8 mouse cellular contexts compared by ENCODE assay signal in genomic region chr10:91171455-91172328, GRCm38 (mm10). TPM values are rescaled to one million over a fixed set of nuclear protein-coding genes. Genes with fewer than 3 reads are reported as not detected.
DNase-seq lines count a peak whose midpoint lies in the region; ATAC-seq and TF ChIP-seq lines count a peak whose summit lies in the region.

No protein-coding gene starts in this region.

- peak; percentile 97 for ATAC-seq in forebrain, embryonic 12.5 days (ENCODE audit: low FRiP score)
- ATAC-seq in heart, postnatal 0 days (ENCODE audit: insufficient read depth, low read depth) = peak; percentile 93
- ATAC-seq in liver, embryonic 16.5 days (ENCODE audit: low read depth) = peak; percentile 96
- ATAC-seq in neural tube, embryonic 12.5 days (ENCODE audit: low FRiP score, low read depth) = peak; percentile 97
- ATAC-seq in stomach, postnatal 0 days (ENCODE audit: low FRiP score, low TSS enrichment) = peak; percentile 98

- peak overlapping the region; percentile 98 for H3K4me3 ChIP-seq in ES-Bruce4 (ENCODE audit: low read depth, low read length)
- peak overlapping the region; percentile 99 for H3K4me3 ChIP-seq in forebrain, embryonic 12.5 days (replicated peaks)
- H3K4me3 ChIP-seq in heart, postnatal 0 days (ENCODE audit: low read depth, low read length) = peak overlapping the region; percentile 93
- H3K4me3 ChIP-seq in liver, embryonic 16.5 days (ENCODE audit: low read depth, low read length) = peak overlapping the region; percentile 98
- H3K4me3 ChIP-seq in neural tube, embryonic 12.5 days = peak overlapping the region; percentile 97
- H3K4me3 ChIP-seq in stomach, postnatal 0 days (ENCODE audit: low read depth, low read length) = peak overlapping the region; percentile 99

- H3K9ac ChIP-seq in ES-Bruce4 (ENCODE audit: low read depth, poor library complexity, severe bottlenecking) = peak overlapping the region; percentile 98
- peak overlapping the region; percentile 100 for H3K9ac ChIP-seq in forebrain, embryonic 12.5 days
- peak overlapping the region; percentile 100 for H3K9ac ChIP-seq in heart, postnatal 0 days (replicated peaks; ENCODE audit: low read depth, low read length)
- peak overlapping the region; percentile 100 for H3K9ac ChIP-seq in liver, embryonic 16.5 days (ENCODE audit: low read depth, low read length)
- H3K9ac ChIP-seq in neural tube, embryonic 12.5 days = peak overlapping the region; percentile 99
- peak overlapping the region; percentile 98 for H3K9ac ChIP-seq in stomach, postnatal 0 days (ENCODE audit: low read length)

- H3K4me1 ChIP-seq in ES-Bruce4 (ENCODE audit: control insufficient read depth, insufficient read depth, low read length) = no peaks in the 10 kb centered on the region
- peaks cover 29% of the 10 kb centered on the region for H3K4me1 ChIP-seq in forebrain, embryonic 12.5 days
- peaks cover 10% of the 10 kb centered on the region for H3K4me1 ChIP-seq in heart, postnatal 0 days (ENCODE audit: control insufficient read depth, insufficient read depth)
- peaks cover 28% of the 10 kb centered on the region for H3K4me1 ChIP-seq in liver, embryonic 16.5 days (ENCODE audit: control insufficient read depth, low read depth, low read length)
- peaks cover 27% of the 10 kb centered on the region for H3K4me1 ChIP-seq in neural tube, embryonic 12.5 days
- no peaks in the 10 kb centered on the region for H3K4me1 ChIP-seq in stomach, postnatal 0 days (replicated peaks; ENCODE audit: control insufficient read depth, insufficient read depth)

- peak; percentile 93 for DNase-seq in c-Kit-positive CD71-positive TER-119-positive erythroid progenitor cells, embryonic 14.5 days (ENCODE audit: low spot score)
- DNase-seq in heart, postnatal 0 days (ENCODE audit: low spot score) = peak; percentile 95
- peak; percentile 92 to 96 for DNase-seq in kidney, postnatal 4 days
- peak; percentile 96 for DNase-seq in stomach, postnatal 0 days (ENCODE audit: low spot score)

- H3K27me3 ChIP-seq in ES-Bruce4 (ENCODE audit: control insufficient read depth, insufficient read depth, low read length, poor library complexity, severe bottlenecking) = no peaks in the 10 kb centered on the region
- H3K27me3 ChIP-seq in forebrain, embryonic 12.5 days = no peaks in the 10 kb centered on the region
- H3K27me3 ChIP-seq in heart, postnatal 0 days (ENCODE audit: control insufficient read depth, insufficient read depth, low read length) = no peaks in the 10 kb centered on the region
- H3K27me3 ChIP-seq in liver, embryonic 16.5 days (ENCODE audit: control insufficient read depth, insufficient read depth, low read depth, low read length) = no peaks in the 10 kb centered on the region
- H3K27me3 ChIP-seq in neural tube, embryonic 12.5 days (replicated peaks) = no peaks in the 10 kb centered on the region
- no peaks in the 10 kb centered on the region for H3K27me3 ChIP-seq in stomach, postnatal 0 days (ENCODE audit: control insufficient read depth, insufficient read depth, low read length)

- H3K9me3 ChIP-seq in ES-Bruce4 (replicated peaks; ENCODE audit: control insufficient read depth, insufficient read depth, low read length, poor library complexity, severe bottlenecking) = no peaks in the 10 kb centered on the region
- H3K9me3 ChIP-seq in forebrain, embryonic 12.5 days = no peaks in the 10 kb centered on the region
- H3K9me3 ChIP-seq in heart, postnatal 0 days (replicated peaks; ENCODE audit: control insufficient read depth, low read length) = no peaks in the 10 kb centered on the region
- H3K9me3 ChIP-seq in liver, embryonic 16.5 days (replicated peaks; ENCODE audit: control insufficient read depth, low read length) = no peaks in the 10 kb centered on the region
- no peaks in the 10 kb centered on the region for H3K9me3 ChIP-seq in neural tube, embryonic 12.5 days
- H3K9me3 ChIP-seq in stomach, postnatal 0 days (ENCODE audit: control insufficient read depth, low read length) = no peaks in the 10 kb centered on the region

- no peak for TF ChIP-seq CTCF in ES-Bruce4 (IDR thresholded peaks at IDR 0.05; ENCODE audit: low read depth, low read length)
- TF ChIP-seq CTCF in heart, postnatal 0 days (IDR thresholded peaks at IDR 0.05; ENCODE audit: low read depth) = no peak
- TF ChIP-seq CTCF in stomach, postnatal 0 days (IDR thresholded peaks at IDR 0.05; ENCODE audit: low read depth) = peak; percentile 23; the same call in 1 of the 2 replicates

- peaks cover 10% of the 10 kb centered on the region for H3K36me3 ChIP-seq in ES-Bruce4 (ENCODE audit: control insufficient read depth, insufficient read depth, low read length, poor library complexity, severe bottlenecking)
- no peaks in the 10 kb centered on the region for H3K36me3 ChIP-seq in forebrain, embryonic 12.5 days (replicated peaks)
- H3K36me3 ChIP-seq in heart, postnatal 0 days (replicated peaks; ENCODE audit: control insufficient read depth, insufficient read depth, low read length) = no peaks in the 10 kb centered on the region
- H3K36me3 ChIP-seq in liver, embryonic 16.5 days (ENCODE audit: control insufficient read depth, insufficient read depth) = no peaks in the 10 kb centered on the region
- H3K36me3 ChIP-seq in neural tube, embryonic 12.5 days = no peaks in the 10 kb centered on the region
- no peaks in the 10 kb centered on the region for H3K36me3 ChIP-seq in stomach, postnatal 0 days (ENCODE audit: control insufficient read depth, insufficient read depth, low read length)

- peak overlapping the region; percentile 72 for H3K4me2 ChIP-seq in forebrain, embryonic 12.5 days
- H3K4me2 ChIP-seq in heart, postnatal 0 days (ENCODE audit: low read depth, low read length) = peak overlapping the region; percentile 92
- peak overlapping the region; percentile 95 for H3K4me2 ChIP-seq in liver, embryonic 16.5 days (ENCODE audit: low read depth, low read length)
- peak overlapping the region; percentile 74 for H3K4me2 ChIP-seq in neural tube, embryonic 12.5 days (replicated peaks)
- peak overlapping the region; percentile 82 for H3K4me2 ChIP-seq in stomach, postnatal 0 days (replicated peaks; ENCODE audit: low read depth)

- peak overlapping the region; percentile 96 for H3K27ac ChIP-seq in ES-Bruce4 (ENCODE audit: insufficient read depth, low read length)
- H3K27ac ChIP-seq in forebrain, embryonic 12.5 days = peak overlapping the region; percentile 100
- peak overlapping the region; percentile 100 for H3K27ac ChIP-seq in heart, postnatal 0 days (ENCODE audit: low read depth)
- peak overlapping the region; percentile 100 for H3K27ac ChIP-seq in liver, embryonic 16.5 days (ENCODE audit: low read length)
- peak overlapping the region; percentile 99 for H3K27ac ChIP-seq in neural tube, embryonic 12.5 days
- peak overlapping the region; percentile 99 for H3K27ac ChIP-seq in stomach, postnatal 0 days (replicated peaks)

- WGBS in forebrain, embryonic 12.5 days = under 1% methylated on average over 68 of the region's 68 CpGs
- WGBS in heart, postnatal 0 days = under 1% methylated on average over 66 of the region's 68 CpGs
- WGBS in liver, embryonic 16.5 days (ENCODE audit: insufficient replicate concordance) = under 1% methylated on average over 67 of the region's 68 CpGs
- under 1% methylated on average over 67 of the region's 68 CpGs for WGBS in neural tube, embryonic 12.5 days
- WGBS in stomach, postnatal 0 days = under 1% methylated on average over 67 of the region's 68 CpGs

- TF ChIP-seq EP300 in ES-Bruce4 (IDR thresholded peaks at IDR 0.05; ENCODE audit: insufficient read depth, low read depth, low read length) = no peak
- TF ChIP-seq EP300 in heart, postnatal 0 days (IDR thresholded peaks at IDR 0.05; ENCODE audit: low read depth) = peak; percentile 97
- peak; percentile 95 for TF ChIP-seq EP300 in stomach, postnatal 0 days (optimal IDR thresholded peaks at IDR 0.05)

- peak; percentile 58 for TF ChIP-seq POLR2A in ES-Bruce4 (IDR thresholded peaks at IDR 0.05; ENCODE audit: insufficient read depth, low read length)

RNA-seq across cellular contexts. Expression of gene Tmpo, which starts 9.4 kb away (rescaled TPM):
- 259 and 265 TPM in 2 replicates for polyA plus RNA-seq in ES-Bruce4 (2011; ENCODE audit: insufficient read depth, insufficient read length, low read depth, missing spikeins)
- polyA plus RNA-seq in forebrain, embryonic 12.5 days (2016; fragmentation: Nextera tagmentation; extraction: Ambion mirVana) = 426 and 438 TPM in 2 replicates
- total RNA-seq in heart, postnatal 0 days (2014; rRNA removed; ENCODE audit: low replicate concordance) = 114 and 219 TPM in 2 replicates
- polyA plus RNA-seq in heart, postnatal 0 days (2015; fragmentation: Nextera tagmentation; extraction: Ambion mirVana) = 61.6 and 62.8 TPM in 2 replicates
- 99.2 and 101 TPM in 2 replicates for polyA plus RNA-seq in liver, embryonic 16.5 days (2015; fragmentation: Nextera tagmentation; extraction: Ambion mirVana)
- 269 and 292 TPM in 2 replicates for polyA plus RNA-seq in neural tube, embryonic 12.5 days (2016; fragmentation: Nextera tagmentation; extraction: Ambion mirVana)
- polyA plus RNA-seq in stomach, postnatal 0 days (2015; fragmentation: Nextera tagmentation; extraction: Ambion mirVana) = 57.1 and 59.6 TPM in 2 replicates

RNA-seq across cellular contexts. Expression of gene Slc25a3, which starts 47.8 kb away (rescaled TPM):
- 550 and 557 TPM in 2 replicates for polyA plus RNA-seq in ES-Bruce4 (2011; ENCODE audit: insufficient read depth, insufficient read length, low read depth, missing spikeins)
- polyA plus RNA-seq in forebrain, embryonic 12.5 days (2016; fragmentation: Nextera tagmentation; extraction: Ambion mirVana) = 359 and 369 TPM in 2 replicates
- total RNA-seq in heart, postnatal 0 days (2014; rRNA removed; ENCODE audit: low replicate concordance) = 1,527 and 1,847 TPM in 2 replicates
- polyA plus RNA-seq in heart, postnatal 0 days (2015; fragmentation: Nextera tagmentation; extraction: Ambion mirVana) = 2,043 and 2,050 TPM in 2 replicates
- 184 and 186 TPM in 2 replicates for polyA plus RNA-seq in liver, embryonic 16.5 days (2015; fragmentation: Nextera tagmentation; extraction: Ambion mirVana)
- 415 and 417 TPM in 2 replicates for polyA plus RNA-seq in neural tube, embryonic 12.5 days (2016; fragmentation: Nextera tagmentation; extraction: Ambion mirVana)
- 523 and 539 TPM in 2 replicates for polyA plus RNA-seq in stomach, postnatal 0 days (2015; fragmentation: Nextera tagmentation; extraction: Ambion mirVana)

Comparison
In these comparisons a context has a peak if more than half of its experiments do, and no peak if none do; other contexts are left out.
1. Peak in every context shown above with its lines: DNase-seq, ATAC-seq, H3K4me3 ChIP-seq and H3K27ac ChIP-seq.